Mouse (Mus musculus) intestine, postnatal 0 days (tissue): Measurements from ENCODE around the gene Chadl. TPM values are rescaled to one million over a fixed set of nuclear protein-coding genes. Genes with fewer than 3 reads are reported as not detected.

Source experiments
- ATAC-seq: fragments of 200-750 bp; cut with Nextera tagmentation; 2 replicates; pipeline ENCODE4 v1.8.0; 2017; ENCODE audit warnings: mild to moderate bottlenecking, moderate TSS enrichment, moderate library complexity
- H3K27ac ChIP-seq: fragments of 300-500 bp; sonication (generic); 2 replicates; pipeline ENCODE4 v1.5.1; 2014; ENCODE audit warnings: mild to moderate bottlenecking, low read depth, low read length, moderate library complexity
- H3K27me3 ChIP-seq: fragments of 300-500 bp; sonication (generic); replicated peaks from 2 replicates; pipeline ENCODE4 v1.6.1; 2014; ENCODE audit warnings: low read length, mixed read lengths; ENCODE audit not compliant: control insufficient read depth, insufficient read depth
- H3K36me3 ChIP-seq: fragments of 300-500 bp; sonication (generic); 2 replicates; pipeline ENCODE4 v1.6.1; 2014; ENCODE audit warnings: mild to moderate bottlenecking, moderate library complexity; ENCODE audit not compliant: control insufficient read depth, insufficient read depth
- H3K4me1 ChIP-seq: fragments of 300-500 bp; sonication (generic); replicated peaks from 2 replicates; pipeline ENCODE4 v1.6.1; 2014; ENCODE audit warnings: antibody characterized with exemption, low read length, mixed read lengths; ENCODE audit not compliant: control insufficient read depth, insufficient read depth
- H3K4me2 ChIP-seq: fragments of 300-500 bp; sonication (generic); replicated peaks from 2 replicates; pipeline ENCODE4 v1.6.1; 2014; ENCODE audit warnings: low read depth, mild to moderate bottlenecking, moderate library complexity
- H3K4me3 ChIP-seq: fragments of 300-500 bp; sonication (generic); 2 replicates; pipeline ENCODE4 v1.5.1; 2014; ENCODE audit warnings: low read depth, low read length
- H3K9ac ChIP-seq: fragments of 300-500 bp; sonication (generic); 2 replicates; pipeline ENCODE4 v1.6.1; 2014; ENCODE audit warnings: mild to moderate bottlenecking, low read depth, low read length
- H3K9me3 ChIP-seq: fragments of 300-500 bp; sonication (generic); 2 replicates; pipeline ENCODE4 v1.6.1; 2016; ENCODE audit warnings: mixed run types; ENCODE audit not compliant: control insufficient read depth
- CTCF ChIP-seq: sonication (generic); IDR thresholded peaks from 2 replicates; pipeline ENCODE4 v1.5.1; 2016; ENCODE audit warnings: low read depth, mild to moderate bottlenecking, control low read depth, antibody characterized with exemption, moderate library complexity
- whole genome bisulfite sequencing: fragments of 180-500 bp; shearing (Covaris S2); extraction: QIAGEN DNeasy Blood & Tissue Kit; methylation state at CpG from one replicate; pipeline ENCODE4 v1.1.7; 2014; 5-methylcytosine and 5-hydroxymethylcytosine counted together
- polyA plus RNA-seq: library from polyadenylated mRNA; unstranded; fragments of >200 nt; fragmentation: Nextera tagmentation; extraction: Ambion mirVana; gene quantifications from 2 replicates; pipeline ENCODE4 v1.2.1, GENCODE M21; 2015

Gene Chadl
- polyA plus RNA-seq, 1 experiment from 2014 or later, result 1.6 TPM

DNA sequence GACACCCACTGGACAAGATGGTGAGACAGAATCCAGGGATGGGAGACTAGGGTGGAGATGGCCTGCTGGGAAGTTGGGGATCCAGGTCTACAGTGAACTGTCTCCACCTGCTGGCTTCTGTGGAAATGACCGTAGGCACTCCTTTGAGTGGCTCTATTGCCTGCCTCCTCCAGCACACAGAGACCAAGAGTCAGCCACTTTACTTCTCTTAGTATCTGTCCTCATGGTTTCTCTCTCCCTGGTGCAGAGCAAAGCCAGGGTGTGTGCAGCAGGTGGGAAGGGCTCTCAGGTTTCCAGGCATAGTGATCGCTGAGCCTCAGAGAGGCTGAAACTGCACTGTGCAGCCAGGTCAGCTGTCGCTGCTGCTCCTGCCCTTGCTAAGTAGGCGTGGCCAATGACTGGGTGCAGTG, 26.9 kb downstream of the Chadl start:
- H3K36me3 ChIP-seq, result peaks cover 50% of the 10 kb centered on the region
- H3K4me2 ChIP-seq, result no peak overlapping the region
- TF ChIP-seq CTCF, result peak; percentile 80
- no peaks in the 10 kb centered on the region for H3K27me3 ChIP-seq
- no peak overlapping the region for H3K27ac ChIP-seq
- no peaks in the 10 kb centered on the region for H3K9me3 ChIP-seq
- WGBS, result 73% methylated on average over 4 of the region's 4 CpGs
- no peak overlapping the region for H3K9ac ChIP-seq
- no peaks in the 10 kb centered on the region for H3K4me1 ChIP-seq
- ATAC-seq, result no peak; the same call in 1 of the 2 replicates
- H3K4me3 ChIP-seq, result no peak overlapping the region

DNA sequence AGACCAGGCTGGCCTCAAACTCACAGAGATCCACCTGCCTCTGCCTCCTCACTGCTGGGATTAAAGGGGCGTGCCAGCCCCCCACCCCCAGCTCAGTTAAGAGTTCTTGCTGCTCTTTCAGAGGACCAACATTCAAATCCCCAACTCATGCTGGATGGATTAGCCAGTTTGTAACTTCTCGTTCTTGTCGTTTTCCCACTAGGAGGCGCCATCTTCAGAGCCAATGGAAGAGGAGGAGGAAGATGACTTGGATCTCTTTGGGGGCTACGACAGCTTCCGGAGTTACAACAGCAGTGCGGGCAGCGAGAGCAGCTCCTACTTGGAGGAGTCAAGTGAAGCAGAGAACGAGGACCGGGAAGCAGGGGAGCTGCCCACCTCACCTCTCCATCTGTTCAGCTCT, 30.1 kb downstream of the Chadl start:
- WGBS, result 88% methylated on average over 10 of the region's 10 CpGs
- H3K4me2 ChIP-seq, result no peak overlapping the region

DNA sequence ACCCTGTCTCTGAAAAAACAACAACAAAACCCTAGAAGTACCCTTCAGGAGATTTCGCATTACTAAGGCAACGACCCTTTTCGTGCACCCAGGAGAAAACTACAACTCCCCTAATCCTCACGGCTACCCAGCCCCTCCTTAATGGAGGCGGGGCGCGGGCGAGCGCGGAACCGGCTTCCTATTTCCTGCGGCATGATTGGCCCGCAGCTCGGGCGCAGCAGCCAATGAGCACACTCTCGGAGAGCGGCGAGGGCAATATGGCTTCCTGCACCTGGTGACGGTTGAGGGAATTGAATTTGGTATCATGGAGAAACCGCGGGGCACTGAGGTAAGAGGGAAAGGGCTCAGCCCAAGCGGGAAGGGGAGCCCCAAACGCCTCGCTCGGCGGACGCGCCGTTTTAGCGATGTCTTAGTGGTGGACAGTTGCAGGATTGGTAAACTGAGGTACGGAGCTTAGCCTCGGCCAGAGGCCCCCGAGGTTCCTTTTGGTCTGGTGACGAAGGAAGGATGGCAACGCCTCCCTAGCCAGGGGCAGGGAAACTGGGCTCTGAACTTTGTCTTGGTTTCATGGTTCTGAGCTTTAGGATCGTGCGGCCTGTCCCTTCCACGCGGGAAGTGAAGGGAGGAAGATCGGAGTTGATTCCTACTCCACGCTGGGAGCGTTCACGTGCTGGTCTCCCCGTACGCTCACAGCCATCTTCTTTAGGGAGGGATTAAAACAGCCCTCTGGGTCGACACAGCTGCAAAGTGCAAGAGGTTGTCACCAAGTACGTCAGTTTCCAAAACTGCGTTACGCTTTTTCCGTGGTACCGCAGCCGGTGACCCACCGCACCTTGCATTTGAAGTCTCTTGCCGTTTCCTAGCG, 33.2 kb downstream of the Chadl start, which contains the start of gene L3mbtl2:
L3mbtl2 (plus strand) TSS at position 193 of the 865 bp plus-strand sequence.
- H3K4me1 ChIP-seq, result no peaks in the 10 kb centered on the region
- WGBS, result under 1% methylated on average over 55 of the region's 55 CpGs
- peak within 1 kb of the TSS; percentile 85 for H3K4me3 ChIP-seq
- peak; percentile 47 for TF ChIP-seq CTCF
- peaks cover 19% of the 10 kb centered on the region; the same call in 1 of the 2 replicates for H3K36me3 ChIP-seq
- H3K9me3 ChIP-seq, result no peaks in the 10 kb centered on the region
- H3K9ac ChIP-seq, result peak within 1 kb of the TSS; percentile 64
- peak within 1 kb of the TSS; percentile 62; the same call in 1 of the 2 replicates for H3K27ac ChIP-seq
- no peaks in the 10 kb centered on the region for H3K27me3 ChIP-seq
- H3K4me2 ChIP-seq, result peak within 1 kb of the TSS; percentile 93
- peak; percentile 96 for ATAC-seq

More for the DNA sequence above, 30.1 kb downstream of the Chadl start:
- ATAC-seq, result no peak
- H3K4me3 ChIP-seq, result no peak overlapping the region
- H3K27me3 ChIP-seq, result no peaks in the 10 kb centered on the region
- H3K4me1 ChIP-seq, result no peaks in the 10 kb centered on the region
- peak; percentile 32; the same call in 1 of the 2 replicates for TF ChIP-seq CTCF
- no peak overlapping the region for H3K27ac ChIP-seq
- peaks cover 29% of the 10 kb centered on the region for H3K36me3 ChIP-seq
- no peaks in the 10 kb centered on the region for H3K9me3 ChIP-seq
- no peak overlapping the region for H3K9ac ChIP-seq

DNA sequence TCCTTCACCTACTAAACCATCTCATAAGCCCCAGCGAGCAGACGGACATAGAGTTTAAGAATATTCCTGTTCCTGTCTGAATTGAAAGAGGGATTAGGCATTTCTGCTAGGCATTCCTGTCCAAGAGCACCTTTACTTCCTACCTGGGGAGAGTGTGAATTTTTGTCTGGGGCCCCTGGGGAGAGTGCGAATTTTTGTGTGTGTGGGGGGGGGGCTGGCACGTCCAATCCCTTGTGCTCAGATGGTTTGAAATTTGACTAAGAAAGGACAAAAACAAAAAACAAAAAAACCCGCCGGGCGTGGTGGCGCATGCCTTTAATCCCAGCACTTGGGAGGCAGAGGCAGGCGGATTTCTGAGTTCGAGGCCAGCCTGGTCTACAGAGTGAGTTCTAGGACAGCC, 33.8 kb downstream of the Chadl start:
- Histone ChIP-seq H3K27me3 (no peaks in the 10 kb centered on the region), H3K4me1 (no peaks in the 10 kb centered on the region), H3K4me2 (peak overlapping the region; percentile 93), H3K36me3 (peaks cover 13% of the 10 kb centered on the region; the same call in 1 of the 2 replicates), H3K4me3 (peak overlapping the region; percentile 85; the same call in 1 of the 2 replicates), H3K9ac (no peak overlapping the region), H3K9me3 (no peaks in the 10 kb centered on the region), H3K27ac (no peak overlapping the region)
- no peak for ATAC-seq
- no peak for TF ChIP-seq CTCF
- WGBS, result 68% methylated on average over 10 of the region's 10 CpGs

DNA sequence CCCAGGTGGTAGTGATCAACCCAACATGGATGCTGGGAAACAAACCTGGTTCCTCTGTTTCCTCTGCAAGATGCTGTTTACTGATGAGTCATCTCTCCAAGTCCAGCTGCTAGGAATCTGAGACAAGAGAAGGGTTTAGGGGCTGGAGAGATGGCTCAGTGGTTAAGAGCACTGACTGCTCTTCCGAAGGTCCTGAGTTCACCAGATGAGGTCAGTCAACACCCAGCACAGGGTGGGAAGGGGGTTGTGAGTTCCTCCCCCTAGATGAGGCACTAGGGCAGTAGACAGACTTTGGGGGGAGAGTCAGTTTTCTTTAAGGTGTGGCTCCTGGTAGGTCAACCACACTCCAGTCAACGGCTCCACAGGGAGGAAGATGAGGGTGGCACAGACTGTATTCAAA, 35.4 kb downstream of the Chadl start:
- WGBS, result 83% methylated on average over 2 of the region's 2 CpGs
- Histone ChIP-seq H3K4me3 (no peak overlapping the region), H3K4me2 (no peak overlapping the region), H3K27ac (no peak overlapping the region), H3K36me3 (no peaks in the 10 kb centered on the region), H3K9me3 (no peaks in the 10 kb centered on the region), H3K9ac (no peak overlapping the region), H3K4me1 (no peaks in the 10 kb centered on the region), H3K27me3 (no peaks in the 10 kb centered on the region)
- TF ChIP-seq CTCF, result no peak
- ATAC-seq, result no peak

DNA sequence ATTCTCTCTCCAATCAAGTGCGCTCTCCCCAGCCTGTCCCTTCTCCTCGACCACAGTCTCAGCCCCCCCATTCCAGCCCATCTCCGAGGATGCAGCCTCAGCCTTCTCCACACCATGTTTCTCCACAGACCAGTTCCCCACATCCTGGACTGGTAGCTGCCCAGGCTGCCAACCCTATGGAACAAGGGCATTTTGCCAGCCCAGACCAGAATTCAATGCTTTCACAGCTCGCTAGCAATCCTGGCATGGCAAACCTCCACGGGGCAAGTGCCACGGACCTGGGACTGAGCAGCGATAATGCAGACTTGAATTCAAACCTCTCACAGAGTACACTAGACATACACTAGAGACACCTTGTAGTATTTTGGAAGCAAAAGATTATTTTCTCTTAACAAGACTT, 46.5 kb downstream of the Chadl start:
- Histone ChIP-seq H3K4me3 (no peak overlapping the region), H3K9me3 (no peaks in the 10 kb centered on the region), H3K36me3 (peaks cover 48% of the 10 kb centered on the region), H3K4me2 (no peak overlapping the region), H3K4me1 (no peaks in the 10 kb centered on the region), H3K27me3 (no peaks in the 10 kb centered on the region), H3K27ac (no peak overlapping the region), H3K9ac (no peak overlapping the region)
- 88% methylated on average over 7 of the region's 7 CpGs for WGBS
- no peak for ATAC-seq
- TF ChIP-seq CTCF, result no peak
